Mouse (Mus musculus) kidney, embryonic 15.5 days (tissue): ENCODE results near the gene Akap9. TPM values are rescaled to one million over a fixed set of nuclear protein-coding genes. Genes with fewer than 3 reads are reported as not detected.

Experiments used
- ATAC-seq: fragments of 200-750 bp; cut with Nextera tagmentation; replicated peaks from 2 replicates; pipeline ENCODE4 v1.8.0; 2017; ENCODE audit warnings: moderate TSS enrichment; ENCODE audit not compliant: low FRiP score
- H3K27ac ChIP-seq: fragments of 300-500 bp; sonication (generic); 2 replicates; pipeline ENCODE4 v1.5.1; 2015; ENCODE audit warnings: mild to moderate bottlenecking, inconsistent platforms
- H3K27me3 ChIP-seq: fragments of 300-500 bp; sonication (generic); 2 replicates; pipeline ENCODE4 v1.6.1; 2015; ENCODE audit warnings: inconsistent platforms
- H3K36me3 ChIP-seq: fragments of 300-500 bp; sonication (generic); 2 replicates; pipeline ENCODE4 v1.6.1; 2015; ENCODE audit warnings: inconsistent platforms
- H3K4me1 ChIP-seq: fragments of 300-500 bp; sonication (generic); 2 replicates; pipeline ENCODE4 v1.6.1; 2015; ENCODE audit warnings: inconsistent platforms
- H3K4me2 ChIP-seq: fragments of 300-500 bp; sonication (generic); 2 replicates; pipeline ENCODE4 v1.6.1; 2015; ENCODE audit warnings: moderate library complexity, mild to moderate bottlenecking, inconsistent platforms
- H3K4me3 ChIP-seq: fragments of 300-500 bp; sonication (generic); replicated peaks from 2 replicates; pipeline ENCODE4 v1.5.1; 2015; ENCODE audit warnings: mild to moderate bottlenecking, inconsistent platforms
- H3K9ac ChIP-seq: fragments of 300-500 bp; sonication (generic); 2 replicates; pipeline ENCODE4 v1.6.1; 2015; ENCODE audit warnings: mild to moderate bottlenecking, inconsistent platforms
- H3K9me3 ChIP-seq: fragments of 300-500 bp; sonication (generic); replicated peaks from 2 replicates; pipeline ENCODE4 v1.6.1; 2016; ENCODE audit warnings: inconsistent platforms
- WGBS: fragments of 180-500 bp; shearing (Covaris S2); methylation state at CpG from one replicate; pipeline ENCODE4 v1.1.7; 2015; ENCODE audit warnings: mixed read lengths; 5-methylcytosine and 5-hydroxymethylcytosine counted together
- polyA plus RNA-seq: library from polyadenylated mRNA; unstranded; fragments of >200 nt; fragmentation: Nextera tagmentation; extraction: Ambion mirVana; gene quantifications from 2 replicates; pipeline ENCODE4 v1.2.1, GENCODE M21; 2015

Gene Akap9
- polyA plus RNA-seq, 1 experiment from 2014 or later: 126 TPM

DNA sequence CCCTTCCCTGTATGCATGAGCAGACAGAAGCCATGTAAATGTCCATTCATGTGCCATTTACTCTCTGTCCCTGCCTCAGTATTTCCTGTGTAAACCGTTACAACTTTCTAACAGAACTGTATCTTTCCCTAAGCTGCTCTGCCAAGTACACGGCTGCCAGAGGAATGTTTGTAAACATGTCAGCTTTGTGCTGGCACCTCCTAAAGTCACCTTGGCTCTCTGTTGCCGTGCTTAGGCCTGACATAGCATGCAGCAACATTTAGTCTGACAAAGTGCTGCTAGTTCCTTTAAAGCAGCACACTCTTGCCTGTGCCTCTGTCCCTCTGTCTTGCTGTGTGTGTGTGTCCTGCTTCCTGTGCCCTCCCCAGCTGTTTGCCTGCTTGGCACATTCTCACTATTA lies 139.3 kb downstream of the Akap9 start:
- Histone ChIP-seq H3K4me2 (no peak overlapping the region), H3K36me3 (peaks cover 88% of the 10 kb centered on the region)
- ATAC-seq: no peak

DNA sequence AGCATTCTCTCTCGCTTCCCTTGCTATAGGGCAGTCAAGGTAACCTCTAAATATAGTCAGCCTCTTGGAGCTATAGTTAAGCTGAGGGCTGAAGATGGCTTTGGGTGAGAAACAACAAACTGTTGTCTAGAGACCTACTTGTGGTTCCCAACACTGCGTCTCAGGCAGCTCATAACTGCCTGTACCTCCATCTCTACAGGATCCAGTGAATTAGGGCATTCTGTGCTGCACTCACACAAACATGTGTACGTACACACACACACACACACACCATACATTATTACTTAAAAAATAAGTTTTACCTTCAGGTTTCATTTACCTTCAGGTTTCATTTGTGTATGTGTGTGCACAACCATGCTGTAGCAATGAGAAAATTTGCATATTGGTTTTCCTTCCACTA lies 151.2 kb downstream of the Akap9 start:
- Histone ChIP-seq H3K4me3 (no peak overlapping the region), H3K36me3 (peaks cover 79% of the 10 kb centered on the region)
- 90% methylated on average over 3 of the region's 3 CpGs for WGBS

More for the DNA sequence above, 139.3 kb downstream of the Akap9 start:
- no peak overlapping the region for H3K9ac ChIP-seq
- no peak overlapping the region for H3K4me3 ChIP-seq
- no peak overlapping the region for H3K27ac ChIP-seq
- no peaks in the 10 kb centered on the region for H3K27me3 ChIP-seq
- no peaks in the 10 kb centered on the region for H3K9me3 ChIP-seq
- H3K4me1 ChIP-seq: no peaks in the 10 kb centered on the region
- 71% methylated on average over 3 of the region's 3 CpGs for WGBS

DNA sequence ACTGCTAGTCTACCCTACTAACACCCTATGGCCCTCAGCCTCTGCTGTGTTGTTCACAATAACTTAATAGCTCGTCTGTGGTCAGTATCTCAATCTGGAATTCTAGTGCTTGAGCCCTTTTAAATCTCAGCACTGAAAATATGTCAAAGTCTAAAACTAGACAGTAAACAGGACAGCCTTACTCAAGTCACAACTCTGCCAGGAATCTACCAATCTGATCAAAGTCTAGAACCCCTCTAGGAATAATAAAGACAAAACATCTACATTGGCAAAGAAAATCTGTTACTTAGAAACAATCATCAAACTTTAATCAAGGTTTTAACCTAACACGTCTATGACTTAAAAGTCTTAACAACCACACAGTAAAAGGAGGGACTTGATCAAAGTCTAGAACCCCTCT lies 153.0 kb downstream of the Akap9 start:
- whole genome bisulfite sequencing: 87% methylated on average over 2 of the region's 2 CpGs

More for the DNA sequence above, 151.2 kb downstream of the Akap9 start:
- no peak for ATAC-seq
- Histone ChIP-seq H3K9ac (no peak overlapping the region), H3K9me3 (no peaks in the 10 kb centered on the region), H3K27ac (no peak overlapping the region), H3K4me1 (no peaks in the 10 kb centered on the region), H3K27me3 (no peaks in the 10 kb centered on the region), H3K4me2 (no peak overlapping the region)

DNA sequence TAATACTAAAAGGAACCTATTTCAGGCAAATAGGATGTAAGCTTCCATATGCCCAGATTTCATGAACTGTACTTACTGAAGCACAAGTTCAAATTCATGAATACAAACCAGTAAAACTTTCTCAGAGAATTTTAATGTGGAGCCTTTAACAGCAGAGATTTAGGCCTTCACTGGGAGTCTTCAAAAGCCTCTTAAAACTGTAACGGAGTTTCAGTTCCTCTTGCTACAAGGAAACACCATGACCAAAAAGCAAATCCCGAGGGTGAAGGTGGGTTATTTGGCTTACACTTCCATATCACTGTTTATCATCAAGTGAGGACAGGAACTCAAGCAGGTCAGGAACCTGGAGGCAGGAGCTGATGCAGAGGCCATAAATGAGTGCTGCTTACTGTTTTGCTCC lies 153.7 kb downstream of the Akap9 start:
- WGBS: 86% methylated on average over 2 of the region's 2 CpGs
- H3K4me1 ChIP-seq: no peaks in the 10 kb centered on the region
- H3K27ac ChIP-seq: no peak overlapping the region
- no peak overlapping the region for H3K4me3 ChIP-seq
- H3K9me3 ChIP-seq: no peaks in the 10 kb centered on the region
- H3K9ac ChIP-seq: no peak overlapping the region
- no peak for ATAC-seq
- H3K27me3 ChIP-seq: no peaks in the 10 kb centered on the region
- H3K4me2 ChIP-seq: no peak overlapping the region
- H3K36me3 ChIP-seq: peaks cover 90% of the 10 kb centered on the region

More for the DNA sequence above, 153.0 kb downstream of the Akap9 start:
- H3K4me1 ChIP-seq: no peaks in the 10 kb centered on the region
- peaks cover 90% of the 10 kb centered on the region for H3K36me3 ChIP-seq
- no peak overlapping the region for H3K27ac ChIP-seq
- H3K9ac ChIP-seq: no peak overlapping the region
- ATAC-seq: no peak
- H3K27me3 ChIP-seq: no peaks in the 10 kb centered on the region
- H3K4me3 ChIP-seq: no peak overlapping the region
- no peak overlapping the region for H3K4me2 ChIP-seq
- H3K9me3 ChIP-seq: no peaks in the 10 kb centered on the region

DNA sequence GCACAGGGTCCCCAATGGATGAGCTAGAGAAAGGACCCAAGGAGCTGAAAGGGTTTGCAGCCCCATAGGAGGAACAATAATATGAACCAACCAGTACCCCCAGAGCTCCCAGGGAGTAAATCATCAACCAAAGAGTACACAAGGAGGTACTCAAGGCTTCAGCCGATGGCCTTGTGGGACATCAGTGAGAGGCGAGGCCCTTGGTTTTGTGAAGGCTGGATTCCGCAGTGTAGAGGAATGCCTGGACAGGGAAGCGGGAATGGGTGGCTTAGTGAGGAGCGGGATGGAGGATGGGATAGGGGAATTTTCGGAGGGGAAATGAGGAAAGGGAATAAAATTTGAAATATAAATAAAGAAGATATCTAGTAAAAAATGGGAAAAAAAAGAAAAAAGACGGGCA lies 157.1 kb downstream of the Akap9 start:
- H3K27ac ChIP-seq: no peak overlapping the region
- H3K4me2 ChIP-seq: no peak overlapping the region
- no peaks in the 10 kb centered on the region for H3K9me3 ChIP-seq
- H3K9ac ChIP-seq: no peak overlapping the region
- WGBS: 93% methylated on average over 7 of the region's 7 CpGs
- H3K36me3 ChIP-seq: peaks cover 93% of the 10 kb centered on the region
- no peaks in the 10 kb centered on the region for H3K27me3 ChIP-seq
- ATAC-seq: no peak
- H3K4me1 ChIP-seq: no peaks in the 10 kb centered on the region
- no peak overlapping the region for H3K4me3 ChIP-seq

DNA sequence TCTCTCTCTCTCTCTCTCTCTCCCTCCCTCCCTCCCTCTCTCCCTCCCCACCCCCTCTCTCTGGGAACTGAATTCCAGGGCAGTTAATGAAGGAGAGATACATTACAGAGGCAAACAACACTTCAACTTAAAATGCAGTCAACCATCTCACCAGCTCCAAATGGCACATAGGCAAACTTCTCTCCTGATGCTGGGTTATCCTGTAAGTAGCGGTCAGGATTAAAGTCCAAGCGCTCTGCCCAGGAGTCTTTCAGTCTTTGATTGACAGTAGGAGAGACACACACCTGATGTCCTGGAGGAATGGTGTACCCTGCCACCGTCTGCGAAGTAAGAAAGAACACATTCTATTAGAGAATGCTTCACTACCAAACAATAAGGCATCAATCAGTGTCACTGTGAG lies 158.5 kb downstream of the Akap9 start:
- H3K4me2 ChIP-seq: no peak overlapping the region
- H3K27me3 ChIP-seq: no peaks in the 10 kb centered on the region
- H3K9ac ChIP-seq: no peak overlapping the region
- peaks cover 93% of the 10 kb centered on the region for H3K36me3 ChIP-seq
- H3K27ac ChIP-seq: peak overlapping the region; percentile 64; the same call in 1 of the 2 replicates
- ATAC-seq: peak; percentile 89
- no peaks in the 10 kb centered on the region for H3K9me3 ChIP-seq
- WGBS: 86% methylated on average over 4 of the region's 4 CpGs
- no peaks in the 10 kb centered on the region for H3K4me1 ChIP-seq
- no peak overlapping the region for H3K4me3 ChIP-seq

DNA sequence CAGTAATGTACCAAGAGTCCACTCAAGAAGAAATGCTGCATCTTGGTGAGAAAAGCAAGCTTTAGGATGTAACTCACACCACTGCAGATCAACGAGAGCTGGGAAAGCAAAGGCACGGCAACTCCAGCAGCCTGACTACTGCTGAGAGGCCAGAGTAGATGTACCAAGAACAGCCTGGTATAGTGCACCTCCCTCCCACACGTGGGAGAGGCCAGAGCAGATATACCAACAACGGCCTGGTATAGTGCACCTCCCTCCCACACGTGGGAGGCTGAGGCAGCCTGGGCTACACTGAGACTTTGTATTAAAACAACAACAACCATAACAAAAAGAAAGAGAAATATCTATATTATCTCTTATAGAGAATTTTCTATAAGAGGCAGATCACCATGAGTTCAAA lies 160.3 kb downstream of the Akap9 start:
- Histone ChIP-seq H3K4me2 (no peak overlapping the region), H3K4me3 (no peak overlapping the region), H3K36me3 (peaks cover 92% of the 10 kb centered on the region), H3K27ac (no peak overlapping the region), H3K4me1 (no peaks in the 10 kb centered on the region), H3K9me3 (no peaks in the 10 kb centered on the region), H3K27me3 (no peaks in the 10 kb centered on the region), H3K9ac (no peak overlapping the region)
- no peak for ATAC-seq
- WGBS: 73% methylated on average over 5 of the region's 5 CpGs

DNA sequence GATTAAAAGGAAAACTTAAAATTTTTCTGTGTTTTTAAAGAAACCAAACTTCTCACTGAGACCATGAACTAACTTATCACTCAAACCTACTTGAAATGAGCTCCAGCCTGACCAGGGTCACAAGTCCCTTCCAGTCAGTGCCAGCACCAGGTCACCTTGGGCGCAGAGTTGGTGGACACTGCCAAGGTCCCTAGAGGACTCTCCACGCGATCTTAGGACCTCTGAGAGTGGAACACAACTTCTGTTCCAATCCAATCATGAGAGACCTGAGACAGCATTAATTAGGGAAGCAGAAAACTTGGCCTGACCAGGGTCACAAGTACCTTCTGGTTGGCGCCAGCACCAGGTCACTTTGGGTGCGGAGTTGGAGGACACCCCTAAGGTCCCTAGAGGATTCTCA lies 166.6 kb downstream of the Akap9 start:
- no peak for ATAC-seq
- peaks cover 66% of the 10 kb centered on the region for H3K36me3 ChIP-seq
- WGBS: 94% methylated on average over 5 of the region's 5 CpGs

DNA sequence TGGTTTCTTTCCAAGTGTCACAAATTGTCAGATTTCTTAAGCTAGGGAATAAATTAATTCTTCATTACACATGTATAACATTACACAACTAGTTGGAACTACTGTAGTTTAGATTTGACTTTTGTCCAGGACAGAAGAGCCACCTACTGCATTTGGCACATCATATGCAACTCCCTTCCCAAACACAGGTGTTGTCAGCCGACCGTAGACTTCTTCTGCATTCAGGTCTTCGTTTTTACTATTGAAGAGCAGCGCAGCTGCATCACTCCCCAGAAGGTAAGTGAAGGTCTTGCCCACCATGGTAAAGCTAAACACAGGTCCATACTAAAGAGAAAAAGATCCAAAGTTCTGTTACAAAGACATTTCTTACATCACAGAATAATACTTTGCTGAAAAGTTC lies 173.2 kb downstream of the Akap9 start:
- Histone ChIP-seq H3K27ac (no peak overlapping the region), H3K4me2 (no peak overlapping the region), H3K36me3 (peaks cover 42% of the 10 kb centered on the region), H3K27me3 (no peaks in the 10 kb centered on the region), H3K9me3 (no peaks in the 10 kb centered on the region), H3K4me1 (peaks cover 11% of the 10 kb centered on the region), H3K9ac (no peak overlapping the region), H3K4me3 (no peak overlapping the region)
- ATAC-seq: no peak
- whole genome bisulfite sequencing: 96% methylated on average over 4 of the region's 4 CpGs

More for the DNA sequence above, 166.6 kb downstream of the Akap9 start:
- Histone ChIP-seq H3K4me3 (no peak overlapping the region), H3K9me3 (no peaks in the 10 kb centered on the region), H3K4me2 (no peak overlapping the region), H3K27me3 (no peaks in the 10 kb centered on the region), H3K4me1 (no peaks in the 10 kb centered on the region), H3K27ac (no peak overlapping the region), H3K9ac (no peak overlapping the region)

DNA sequence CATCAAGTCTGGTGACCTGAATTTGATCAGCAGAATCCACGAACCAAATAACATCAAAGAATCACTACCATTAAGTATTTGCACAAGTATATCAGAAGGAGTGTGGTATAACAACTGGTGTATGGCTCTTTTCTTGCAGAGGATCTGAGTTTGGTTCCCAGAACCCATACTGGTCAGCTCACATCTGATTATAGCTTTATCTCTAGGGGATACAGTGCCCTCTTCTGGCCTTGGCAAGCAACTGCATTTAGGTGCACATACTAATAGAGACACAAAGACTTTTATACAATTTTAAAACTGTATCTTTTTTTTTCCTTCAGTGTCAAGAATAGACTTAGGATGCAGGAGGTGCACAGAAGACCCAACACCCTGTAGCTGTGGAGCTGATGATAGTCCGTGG lies 173.9 kb downstream of the Akap9 start:
- Histone ChIP-seq H3K36me3 (peaks cover 42% of the 10 kb centered on the region), H3K9me3 (no peaks in the 10 kb centered on the region), H3K9ac (no peak overlapping the region), H3K4me2 (no peak overlapping the region), H3K4me1 (peaks cover 11% of the 10 kb centered on the region), H3K4me3 (no peak overlapping the region), H3K27me3 (no peaks in the 10 kb centered on the region), H3K27ac (no peak overlapping the region)
- ATAC-seq: no peak
- 92% methylated on average over 2 of the region's 2 CpGs for WGBS

DNA sequence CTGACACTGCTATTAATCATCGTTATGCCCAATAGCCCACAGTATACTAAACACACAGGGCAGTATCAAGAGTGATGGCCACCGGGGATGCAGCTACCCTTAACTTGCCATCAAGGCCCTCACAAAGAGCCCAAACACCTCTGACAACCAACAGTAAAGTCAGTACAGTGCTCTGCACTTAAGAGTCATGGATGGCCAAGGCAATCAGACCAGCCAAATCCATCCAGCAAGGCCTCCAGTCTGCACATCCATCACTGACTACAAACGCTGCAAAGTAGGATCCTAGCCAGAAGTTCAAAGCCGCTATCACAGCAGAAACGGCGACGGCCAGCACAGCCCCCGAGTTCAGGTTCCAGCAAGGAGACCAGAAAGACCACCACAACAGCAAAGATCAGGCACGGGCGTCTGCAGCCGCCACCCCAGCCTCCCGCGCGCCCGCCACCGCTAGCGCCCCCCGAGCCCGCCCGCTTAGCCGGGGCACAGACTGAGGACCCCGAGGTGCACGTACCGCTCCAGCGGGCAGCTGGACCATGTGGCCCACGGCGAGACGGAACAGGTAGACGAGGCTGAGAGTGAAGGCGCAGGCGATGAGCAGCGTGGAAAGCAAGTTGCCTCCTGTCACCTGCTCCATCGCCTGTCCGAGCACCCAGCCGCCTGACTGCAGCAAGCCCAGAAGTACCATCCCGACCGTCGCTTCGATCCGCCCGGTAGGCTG lies 175.9 kb downstream of the Akap9 start:
- peak; percentile 67 for ATAC-seq
- Histone ChIP-seq H3K27me3 (no peaks in the 10 kb centered on the region), H3K36me3 (peaks cover 35% of the 10 kb centered on the region), H3K27ac (peak overlapping the region; percentile 95), H3K4me1 (peaks cover 11% of the 10 kb centered on the region), H3K9me3 (no peaks in the 10 kb centered on the region), H3K9ac (peak overlapping the region; percentile 89), H3K4me2 (peak overlapping the region; percentile 80), H3K4me3 (peak overlapping the region; percentile 94)
- WGBS: under 1% methylated on average over 41 of the region's 41 CpGs

DNA sequence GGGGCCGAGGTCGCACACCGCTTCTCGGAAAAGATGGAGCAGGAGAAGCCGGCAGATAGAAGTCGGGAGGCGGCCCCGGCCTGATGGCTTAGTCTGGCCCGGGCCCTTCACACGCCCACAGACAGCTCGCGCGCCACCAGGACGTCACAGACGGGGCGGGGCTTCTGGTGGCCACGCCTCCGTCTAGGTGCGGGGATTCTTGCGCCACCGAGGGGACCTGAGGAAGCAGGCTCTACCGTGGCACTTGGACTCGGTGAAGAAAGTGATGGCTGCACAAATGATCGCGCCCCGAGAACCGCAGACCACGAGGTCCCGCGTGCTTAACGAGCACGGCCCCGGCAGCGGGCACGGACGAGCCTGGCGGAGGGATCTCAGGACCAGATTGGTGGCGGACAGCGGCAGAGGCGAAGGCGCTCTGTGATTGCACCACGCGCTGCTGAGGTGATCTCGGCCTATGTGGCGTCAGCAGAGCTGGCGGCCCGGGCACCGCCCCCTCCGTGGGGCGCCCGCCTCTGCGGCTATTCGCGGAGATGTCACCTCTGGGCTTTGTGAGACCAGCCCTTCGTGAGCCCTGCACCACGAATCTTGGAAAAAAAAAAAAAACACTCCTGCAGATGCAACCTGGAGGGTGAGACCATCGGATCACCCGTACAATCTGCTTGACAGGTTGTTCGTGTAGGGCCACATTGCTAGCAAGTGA lies 176.6 kb downstream of the Akap9 start, which contains the start of gene Cyp51:
Cyp51 (minus strand) TSS at position 406 of the 700 bp plus-strand sequence.
- ATAC-seq: peak; percentile 98
- Histone ChIP-seq H3K9me3 (no peaks in the 10 kb centered on the region), H3K36me3 (peaks cover 28% of the 10 kb centered on the region), H3K9ac (peak within 1 kb of the TSS; percentile 89), H3K4me2 (peak within 1 kb of the TSS; percentile 80), H3K27ac (peak within 1 kb of the TSS; percentile 95), H3K27me3 (no peaks in the 10 kb centered on the region), H3K4me1 (peaks cover 11% of the 10 kb centered on the region), H3K4me3 (peak within 1 kb of the TSS; percentile 94)
- WGBS: under 1% methylated on average over 59 of the region's 59 CpGs
